Mouse (Mus musculus): ENCODE measurements around the gene Elovl1.

The Elovl1 gene

GRCm38 (mm10) chr4:118427768-118428451, at the start of gene Elovl1:
Gene Elovl1 (plus strand): TSS chr4:118428093.
- DNase-seq (ENCODE audit: low spot score in 2 of 2), result peak; percentile 57 to 81

GRCm38 (mm10) chr4:118383271-118383670, 44.6 kb upstream of the Elovl1 start:
- DNase-seq (ENCODE audit: low spot score in 2 of 2), result no peak

- DNase-seq (ENCODE audit: low spot score in 2 of 2), result no peak
Measured at GRCm38 (mm10) chr4:118387316-118387715, 40.6 kb upstream of the Elovl1 start.

- DNase-seq (ENCODE audit: low spot score in 2 of 2), result no peak
Measured at GRCm38 (mm10) chr4:118390146-118390545, 37.7 kb upstream of the Elovl1 start.

- no peak for DNase-seq (ENCODE audit: low spot score in 2 of 2)
Measured at GRCm38 (mm10) chr4:118394505-118394904, 33.4 kb upstream of the Elovl1 start.

- DNase-seq (ENCODE audit: low spot score in 2 of 2), result no peak
Measured at GRCm38 (mm10) chr4:118395289-118395688, 32.6 kb upstream of the Elovl1 start.

- no peak for DNase-seq (ENCODE audit: low spot score in 2 of 2)
Measured at GRCm38 (mm10) chr4:118396433-118396832, 31.5 kb upstream of the Elovl1 start.

- DNase-seq (ENCODE audit: low spot score in 2 of 2), result no peak
Measured at GRCm38 (mm10) chr4:118398400-118398799, 29.5 kb upstream of the Elovl1 start.

GRCm38 (mm10) chr4:118401421-118401820, 26.5 kb upstream of the Elovl1 start:
- DNase-seq (ENCODE audit: low spot score in 2 of 2), result no peak

GRCm38 (mm10) chr4:118401918-118402317, 26.0 kb upstream of the Elovl1 start:
- no peak for DNase-seq (ENCODE audit: low spot score in 2 of 2)

- DNase-seq (ENCODE audit: low spot score in 2 of 2), result no peak
Measured at GRCm38 (mm10) chr4:118402701-118403100, 25.2 kb upstream of the Elovl1 start.

- peak; percentile 70 to 81 for DNase-seq (ENCODE audit: low spot score in 2 of 2)
Measured at GRCm38 (mm10) chr4:118409142-118409900, 18.6 kb upstream of the Elovl1 start, which contains the start of the genes Szt2 and Med8. Gene Szt2 (minus strand): TSS chr4:118409273. Gene Med8 (plus strand): TSS chr4:118409337.

- no peak for DNase-seq (ENCODE audit: low spot score in 2 of 2)
Measured at GRCm38 (mm10) chr4:118410871-118411270, 17.0 kb upstream of the Elovl1 start.

GRCm38 (mm10) chr4:118413553-118413952, 14.3 kb upstream of the Elovl1 start:
- DNase-seq (ENCODE audit: low spot score in 2 of 2), result no peak

GRCm38 (mm10) chr4:118415779-118416178, 12.1 kb upstream of the Elovl1 start:
- no peak for DNase-seq (ENCODE audit: low spot score in 2 of 2)

GRCm38 (mm10) chr4:118416329-118416728, 11.6 kb upstream of the Elovl1 start:
- DNase-seq (ENCODE audit: low spot score in 2 of 2), result no peak

GRCm38 (mm10) chr4:118417112-118417797, 10.6 kb upstream of the Elovl1 start:
- DNase-seq (ENCODE audit: low spot score in 2 of 2), result no peak

GRCm38 (mm10) chr4:118421384-118421783, 6.5 kb upstream of the Elovl1 start:
- no peak for DNase-seq (ENCODE audit: low spot score in 2 of 2)

- no peak for DNase-seq (ENCODE audit: low spot score in 2 of 2)
Measured at GRCm38 (mm10) chr4:118424541-118425160, 3.2 kb upstream of the Elovl1 start.

GRCm38 (mm10) chr4:118425374-118425773, 2.5 kb upstream of the Elovl1 start:
- DNase-seq (ENCODE audit: low spot score in 2 of 2), result no peak

- no peak for DNase-seq (ENCODE audit: low spot score in 2 of 2)
Measured at GRCm38 (mm10) chr4:118427415-118427767, 502 bp upstream of the Elovl1 start.
